Mouse (Mus musculus) ES-Bruce4 (cell line): ENCODE results near the gene Atg14. TPM values are rescaled to one million over a fixed set of nuclear protein-coding genes. Genes with fewer than 3 reads are reported as not detected.

Experiments used
- H3K27ac ChIP-seq: 2 replicates; pipeline ENCODE4 v1.5.1; 2012; ENCODE audit warnings: low read length, inconsistent platforms; ENCODE audit not compliant: insufficient read depth
- H3K27me3 ChIP-seq: 2 replicates; pipeline ENCODE4 v1.6.1; 2012; ENCODE audit warnings: mild to moderate bottlenecking, low read length, inconsistent platforms; ENCODE audit not compliant: control insufficient read depth, poor library complexity, insufficient read depth, severe bottlenecking
- H3K36me3 ChIP-seq: 2 replicates; pipeline ENCODE4 v1.6.1; 2012; ENCODE audit warnings: inconsistent platforms, mild to moderate bottlenecking, low read length, moderate library complexity; ENCODE audit not compliant: control insufficient read depth, poor library complexity, insufficient read depth, severe bottlenecking
- H3K4me1 ChIP-seq: one replicate; pipeline ENCODE4 v1.8.1; 2011; ENCODE audit warnings: low read length; ENCODE audit not compliant: control insufficient read depth, insufficient read depth
- H3K4me3 ChIP-seq: 2 replicates; pipeline ENCODE4 v1.5.1; 2011; ENCODE audit warnings: low read depth, mild to moderate bottlenecking, low read length
- H3K9ac ChIP-seq: 2 replicates; pipeline ENCODE4 v1.6.1; 2012; ENCODE audit warnings: low read depth, mild to moderate bottlenecking, inconsistent platforms; ENCODE audit not compliant: poor library complexity, severe bottlenecking
- H3K9me3 ChIP-seq: replicated peaks from 2 replicates; pipeline ENCODE4 v1.6.1; 2012; ENCODE audit warnings: mild to moderate bottlenecking, low read length, inconsistent platforms; ENCODE audit not compliant: control insufficient read depth, poor library complexity, insufficient read depth, severe bottlenecking
- CTCF ChIP-seq: IDR thresholded peaks from one replicate; pipeline ENCODE4 v1.8.1; 2011; ENCODE audit warnings: low read depth, low read length
- EP300 ChIP-seq: IDR thresholded peaks from 2 replicates; pipeline ENCODE4 v1.6.1; 2011; ENCODE audit warnings: low read depth, low read length; ENCODE audit not compliant: insufficient read depth
- POLR2A ChIP-seq: IDR thresholded peaks from one replicate; pipeline ENCODE4 v1.8.1; 2011; ENCODE audit warnings: low read length; ENCODE audit not compliant: insufficient read depth
- polyA plus RNA-seq: library from polyadenylated mRNA; stranded (reverse); fragments of >200 nt; gene quantifications from 2 replicates; pipeline ENCODE4 v1.2.4, GENCODE M21; 2011; ENCODE audit warnings: low read depth; ENCODE audit not compliant: missing spikeins, insufficient read depth, insufficient read length

Gene Atg14
- polyA plus RNA-seq, 1 experiment = 24.5 TPM

DNA sequence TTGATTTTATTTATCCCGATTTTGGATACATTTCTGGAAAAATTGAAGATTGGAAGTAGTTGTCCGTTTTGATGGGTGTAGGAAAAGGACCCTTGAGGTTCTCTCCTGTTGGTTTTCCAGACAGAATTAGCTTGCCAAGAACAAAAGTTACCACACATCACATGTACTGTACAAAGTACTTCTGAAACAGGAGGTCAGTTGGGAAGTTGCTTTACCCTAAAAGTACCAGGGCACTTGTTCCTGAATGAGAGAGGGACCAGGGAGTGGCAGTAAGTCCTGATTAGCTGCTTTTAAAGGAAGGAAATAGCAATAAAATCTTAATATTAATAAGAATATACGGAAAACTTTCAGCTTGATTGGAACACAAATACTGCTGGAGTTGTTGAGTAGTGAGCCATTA is 73.3 kb downstream of the Atg14 start:
- Histone ChIP-seq H3K9ac (no peak overlapping the region), H3K27me3 (no peaks in the 10 kb centered on the region), H3K4me3 (no peak overlapping the region), H3K36me3 (0 out of 2 replicates have a peak, but pooled peaks cover 3% of the 10 kb centered on the region), H3K4me1 (no peaks in the 10 kb centered on the region), H3K9me3 (no peaks in the 10 kb centered on the region), H3K27ac (no peak overlapping the region)
- no peak for TF ChIP-seq CTCF

DNA sequence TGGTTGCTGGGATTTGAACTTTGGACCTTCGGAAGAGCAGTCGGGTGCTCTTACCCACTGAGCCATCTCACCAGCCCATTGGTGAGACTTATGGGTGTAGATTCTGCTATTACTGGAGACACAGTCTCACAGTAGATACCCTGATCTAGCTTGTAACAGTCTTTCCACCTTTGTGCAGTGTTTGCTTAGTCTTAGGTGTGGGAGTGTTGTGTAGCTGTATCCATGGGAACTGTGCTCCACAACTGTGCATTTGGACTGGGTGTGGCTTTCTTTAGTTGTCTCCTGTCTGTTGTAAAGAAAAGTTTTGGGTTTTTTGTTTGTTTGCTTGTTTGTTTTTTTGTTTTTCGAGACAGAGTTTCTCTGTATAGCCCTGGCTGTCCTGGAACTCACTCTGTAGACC is 74.5 kb downstream of the Atg14 start:
- Histone ChIP-seq H3K27me3 (no peaks in the 10 kb centered on the region), H3K4me1 (no peaks in the 10 kb centered on the region), H3K9ac (no peak overlapping the region), H3K27ac (no peak overlapping the region), H3K36me3 (0 out of 2 replicates have a peak, but pooled peaks cover 3% of the 10 kb centered on the region), H3K4me3 (no peak overlapping the region), H3K9me3 (no peaks in the 10 kb centered on the region)
- TF ChIP-seq POLR2A = no peak
- no peak for TF ChIP-seq EP300
- no peak for TF ChIP-seq CTCF

DNA sequence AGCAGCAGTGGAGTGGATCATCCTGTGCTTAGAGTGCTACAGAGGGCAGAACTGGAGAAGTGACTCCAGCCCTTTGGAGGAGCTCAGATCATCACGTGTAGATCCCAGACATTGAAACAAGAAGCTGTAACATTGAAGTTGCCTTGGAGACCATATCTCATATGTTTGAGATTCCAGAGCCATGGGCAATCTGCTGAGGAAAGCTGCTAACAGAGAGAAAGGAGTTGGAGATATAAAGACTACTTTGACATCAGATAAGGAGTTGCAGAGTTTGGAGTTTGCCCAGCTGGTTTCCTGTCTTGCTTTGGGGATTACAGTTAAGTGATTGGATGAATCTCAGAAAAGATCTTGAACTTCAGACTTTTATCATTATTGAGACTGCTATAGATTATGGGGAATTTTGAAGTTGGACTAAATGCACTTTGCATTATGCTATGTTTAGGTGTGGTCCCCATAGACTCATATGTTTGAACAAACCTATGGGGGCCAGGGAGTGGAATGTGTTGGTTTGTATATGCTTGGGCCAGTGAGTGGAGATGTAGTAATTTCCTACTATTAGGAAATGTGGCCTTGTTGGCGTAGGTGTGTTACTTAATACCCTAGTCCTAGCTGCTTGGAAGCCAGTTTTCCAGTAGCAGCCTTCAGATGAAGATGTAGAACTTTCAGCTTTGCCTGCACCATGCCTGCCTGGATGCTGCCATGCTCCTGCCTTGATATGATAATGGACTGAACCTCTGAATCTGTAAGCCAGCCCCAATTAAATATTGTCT is 76.7 kb downstream of the Atg14 start:
- H3K36me3 ChIP-seq = 0 out of 2 replicates have a peak, but pooled peaks cover 3% of the 10 kb centered on the region
- no peak overlapping the region for H3K9ac ChIP-seq
- H3K27ac ChIP-seq = no peak overlapping the region
- H3K9me3 ChIP-seq = no peaks in the 10 kb centered on the region
- H3K27me3 ChIP-seq = no peaks in the 10 kb centered on the region
- H3K4me1 ChIP-seq = peaks cover under 1% of the 10 kb centered on the region
- no peak for TF ChIP-seq EP300
- TF ChIP-seq POLR2A = no peak
- TF ChIP-seq CTCF = no peak
- H3K4me3 ChIP-seq = no peak overlapping the region

Other genes starting within 250 kb of the Atg14 start
- gene Lgals3, start 202.9 kb downstream of the Atg14 start, polyA plus RNA-seq = 24.7 and 29.4 TPM in 2 replicates
- 132 and 141 TPM in 2 replicates for gene Dlgap5, start 152.2 kb downstream of the Atg14 start, polyA plus RNA-seq
- 35.8 and 38.7 TPM in 2 replicates for gene Fbxo34, start 120.2 kb downstream of the Atg14 start, polyA plus RNA-seq
- 135 TPM in 2 replicates for gene Ktn1, start 77.8 kb upstream of the Atg14 start, polyA plus RNA-seq